Mouse (Mus musculus) adrenal gland, adult (tissue): ENCODE results near the gene Abhd17c.
"Not testable (repeated sequence)": the region's sequence is repeated elsewhere in the genome, so short reads cannot be mapped to it uniquely, and the experiment has no call there.

Source experiments
- DNase-seq, 2 experiments: peaks; one replicate each; pipeline ENCODE4 v3.0.0; 2022 to 2023; ENCODE audit warnings: low spot score in 1 of 2; ENCODE audit not compliant: inconsistent age in 2 of 2

The Abhd17c gene

DNA sequence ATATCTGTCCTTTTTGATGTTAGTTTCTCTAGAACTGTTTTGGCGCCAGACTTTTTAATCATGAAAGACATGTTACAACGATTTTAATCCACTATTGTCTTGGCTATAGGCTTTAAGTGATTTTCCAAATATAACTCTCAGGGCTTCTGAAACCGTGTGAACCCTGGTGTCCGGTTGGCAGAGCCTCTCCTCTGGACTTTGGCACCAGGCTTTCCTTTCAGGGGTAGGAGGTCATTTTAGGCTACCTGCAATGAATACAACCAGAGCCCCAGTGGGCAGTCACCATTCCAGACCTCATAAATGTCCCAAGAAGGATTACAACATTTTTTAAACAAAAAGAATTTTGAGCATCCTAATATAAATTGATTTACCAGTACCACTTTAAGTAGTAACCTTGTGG, 1.1 kb upstream of the Abhd17c start:
- no peak for DNase-seq

DNA sequence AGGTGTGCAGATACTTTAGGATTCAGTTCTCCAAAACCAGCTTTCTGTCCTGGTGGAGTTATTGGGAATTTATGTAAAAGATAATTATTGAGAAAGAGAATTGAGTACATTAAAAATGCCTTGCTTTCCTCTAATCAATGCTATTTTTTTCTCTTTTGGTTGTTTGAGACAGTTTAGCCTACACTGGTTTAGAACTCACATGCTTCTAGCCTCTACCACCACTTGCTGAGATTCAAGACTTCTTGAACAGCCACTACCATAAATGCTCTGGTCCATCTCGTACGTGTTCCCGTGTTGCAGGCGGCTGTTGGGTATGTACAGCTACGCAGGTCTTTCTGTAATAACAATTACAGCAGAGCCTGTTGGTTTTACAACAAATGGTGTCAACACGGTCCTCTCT, 681 bp upstream of the Abhd17c start:
- DNase-seq = no peak

DNA sequence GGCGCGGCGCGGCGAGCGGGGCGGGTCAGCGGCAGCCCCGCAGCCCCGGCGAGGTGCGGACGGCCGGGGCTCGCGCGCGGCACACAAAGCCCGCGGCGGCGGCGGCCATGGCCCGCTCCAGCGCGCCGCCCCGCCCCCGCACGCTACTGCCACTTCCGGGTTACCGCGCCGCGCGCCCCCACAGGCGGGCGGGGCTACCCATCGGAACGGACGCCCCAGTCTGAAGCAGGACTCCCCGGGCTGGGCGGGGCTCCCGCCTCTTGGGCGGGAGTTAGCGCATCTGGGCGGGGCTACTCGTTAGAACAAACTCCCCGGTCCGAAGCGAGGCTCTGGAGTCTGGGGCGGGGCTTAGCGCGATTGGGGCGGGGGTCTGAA, 254 bp upstream of the Abhd17c start:
- peak; percentile 96 to 98 for DNase-seq

DNA sequence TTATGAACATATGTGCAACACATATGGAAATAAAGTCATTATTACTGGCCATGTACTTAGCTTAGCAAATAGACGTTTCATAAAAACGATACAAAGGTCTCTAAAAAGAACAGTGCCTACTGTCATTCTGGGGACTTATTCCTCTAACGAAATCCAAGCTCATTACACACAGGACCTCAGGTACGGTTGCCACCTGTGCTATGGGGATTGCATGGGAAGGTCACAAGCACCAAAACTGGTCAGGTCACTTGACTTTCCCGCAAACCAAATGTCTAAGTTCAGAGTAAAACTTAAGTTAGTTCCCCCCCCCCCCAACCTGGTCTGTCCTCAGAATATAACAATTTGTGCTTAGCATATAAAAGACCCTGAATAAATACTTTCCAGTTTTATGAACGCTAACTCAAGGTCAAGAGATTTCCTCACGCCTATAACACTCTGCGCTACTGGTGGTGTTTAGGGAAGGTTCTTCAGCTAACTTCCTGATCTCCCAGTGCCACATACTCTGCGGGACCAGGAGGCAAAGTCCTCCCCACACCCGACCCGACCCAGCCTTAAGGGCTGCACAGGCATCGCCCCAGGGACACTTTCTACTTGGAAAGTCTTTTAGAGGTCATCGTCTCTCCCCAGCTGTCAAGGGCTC, 1.2 kb downstream of the Abhd17c start:
- DNase-seq = no peak

DNA sequence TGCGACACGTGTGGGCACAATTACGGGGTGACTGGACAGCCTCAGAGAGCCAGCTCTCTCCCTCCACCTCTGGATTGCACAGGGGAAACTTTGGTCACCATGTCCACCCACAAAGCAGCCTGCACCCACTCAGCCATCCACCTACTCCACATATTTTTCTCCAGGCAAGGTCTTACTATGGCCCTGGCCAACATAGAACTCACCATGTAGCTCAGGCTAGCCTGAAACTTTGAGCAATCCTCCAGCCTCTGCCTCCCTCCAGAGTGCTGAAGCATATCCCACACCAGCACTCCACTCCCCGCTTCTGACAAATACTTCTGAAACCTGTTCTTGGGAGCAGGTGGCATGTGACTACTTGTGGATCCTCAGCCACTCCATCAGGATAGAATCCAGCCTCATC, 1.9 kb downstream of the Abhd17c start:
- DNase-seq = no peak

DNA sequence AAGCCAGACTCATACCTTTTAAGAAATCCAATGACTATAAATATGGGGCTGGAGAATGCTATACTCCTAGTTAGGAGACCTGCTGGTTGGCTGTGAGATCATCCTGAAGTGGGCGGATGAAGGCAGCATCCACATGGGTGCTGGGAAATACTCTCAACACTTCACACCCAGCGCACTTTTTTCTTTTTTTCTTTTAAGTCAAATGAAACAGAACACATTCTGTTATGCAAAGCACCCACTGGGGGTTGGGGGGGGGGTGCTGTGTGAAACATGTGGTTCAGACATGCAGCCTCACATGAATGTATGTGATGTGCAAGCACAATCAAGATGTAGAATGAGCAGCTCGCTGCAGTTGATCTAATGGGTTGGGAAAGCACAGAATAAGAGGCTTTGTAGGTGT, 2.8 kb downstream of the Abhd17c start:
- no peak for DNase-seq

DNA sequence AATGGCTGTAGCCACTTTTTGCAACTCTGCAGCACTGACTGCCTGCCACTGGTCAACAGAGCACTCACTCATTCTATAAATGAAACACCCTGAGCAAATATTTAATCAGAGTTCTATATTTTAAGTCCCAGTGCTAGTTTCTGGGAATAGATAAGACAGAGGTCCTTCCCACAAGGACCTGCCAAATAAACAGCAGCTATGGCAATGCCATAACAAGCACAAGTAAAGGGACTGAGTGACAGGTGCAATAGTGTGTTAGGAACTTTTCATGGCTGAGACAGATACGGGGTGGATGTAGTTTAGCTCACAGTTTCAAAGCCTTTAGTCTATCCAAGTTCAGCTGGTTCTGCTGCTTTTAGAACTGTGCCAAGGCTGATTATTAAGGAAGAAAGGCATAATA, 3.9 kb downstream of the Abhd17c start:
- no peak for DNase-seq

DNA sequence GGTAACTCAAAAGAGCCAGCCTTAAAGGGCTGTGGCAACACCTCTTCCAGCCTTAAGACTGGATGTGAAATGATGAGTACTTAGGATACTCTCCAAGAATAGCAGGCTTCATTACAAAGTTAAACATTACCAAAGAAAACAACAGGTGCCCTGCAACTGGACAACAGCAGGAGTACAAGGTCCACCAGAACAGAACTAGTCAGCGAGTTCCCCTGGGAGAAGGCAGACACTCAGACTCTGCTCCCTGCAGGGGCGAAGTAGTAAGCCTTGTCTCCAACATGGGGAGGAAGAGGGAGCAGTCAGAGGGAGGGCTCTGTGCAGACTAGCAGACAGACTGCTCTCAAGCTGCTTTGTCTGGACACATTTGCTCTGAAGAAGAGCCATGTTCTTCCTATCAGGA, 6.1 kb downstream of the Abhd17c start:
- no peak for DNase-seq

DNA sequence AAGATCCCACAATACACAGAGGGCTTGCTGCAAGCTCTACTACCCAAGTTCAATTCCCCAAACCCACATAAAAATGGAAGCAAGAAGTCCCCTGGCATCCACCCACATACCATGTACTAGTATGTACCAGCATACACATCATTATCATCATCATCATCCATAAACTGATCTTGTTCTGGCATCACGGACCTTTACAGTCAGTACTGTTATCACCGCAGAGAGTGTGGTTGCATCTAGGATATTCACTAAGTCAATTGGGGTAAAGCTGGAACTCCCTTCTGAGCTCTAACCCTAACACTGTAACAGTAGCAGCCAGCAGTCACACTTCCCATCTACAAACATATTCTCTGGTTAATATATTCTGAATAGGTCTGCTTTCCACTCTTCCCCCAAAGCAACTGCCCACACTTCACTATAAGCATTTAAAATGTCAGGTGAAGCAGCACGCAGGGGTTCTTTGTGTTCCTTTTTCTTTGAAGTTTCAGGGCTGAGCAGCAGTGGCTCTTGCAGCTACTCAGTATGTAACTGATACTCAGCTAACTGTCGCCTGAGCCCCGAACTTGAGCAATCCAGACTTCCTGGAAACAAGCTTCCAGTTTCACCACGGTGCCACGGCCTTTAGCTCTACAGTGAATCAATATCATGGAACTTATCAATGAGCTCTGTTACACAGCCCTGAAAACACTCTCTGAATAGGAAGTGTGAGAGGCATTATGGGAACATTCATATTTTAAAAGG, 8.8 kb downstream of the Abhd17c start:
- peak in 1 of 2 experiments; percentile 78 for DNase-seq

DNA sequence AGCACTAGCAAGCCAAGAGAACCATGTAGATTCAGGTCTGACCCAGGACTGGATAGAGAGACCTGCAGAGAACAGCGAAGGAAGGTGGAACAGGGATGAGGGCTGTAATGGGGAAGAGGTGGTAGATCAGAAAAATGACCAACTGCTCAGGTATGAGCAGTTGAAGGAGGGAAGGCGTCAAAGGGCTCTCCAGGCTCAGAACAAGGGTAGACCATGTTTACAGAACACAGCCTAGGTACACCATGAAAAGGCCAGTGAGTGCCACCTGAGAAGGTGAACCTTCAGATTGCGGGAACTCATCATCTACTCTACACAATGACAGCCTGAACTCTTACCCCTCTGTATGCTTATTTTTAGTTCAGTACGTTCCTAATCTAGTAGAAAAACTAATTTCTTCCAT, 9.5 kb downstream of the Abhd17c start:
- no peak for DNase-seq

DNA sequence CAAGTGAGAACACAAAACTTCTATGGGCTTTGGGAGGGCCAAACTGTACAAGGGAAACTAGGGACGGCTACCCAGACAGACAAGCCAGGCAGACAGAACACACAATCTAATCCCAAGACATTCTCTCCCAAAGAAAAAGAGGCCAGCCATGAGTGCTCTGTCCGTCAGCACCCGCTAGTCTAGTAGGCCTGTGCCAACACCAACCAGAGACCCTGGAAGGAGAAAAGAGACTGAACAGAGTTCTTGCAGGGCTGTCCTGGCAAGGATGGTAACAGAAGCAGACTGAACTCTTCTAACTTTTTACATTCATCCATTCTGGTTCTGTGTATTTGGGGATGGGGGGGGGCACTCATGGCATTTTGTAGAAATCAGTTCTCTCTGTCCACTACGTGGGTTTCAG, 12.1 kb downstream of the Abhd17c start:
- DNase-seq = no peak

DNA sequence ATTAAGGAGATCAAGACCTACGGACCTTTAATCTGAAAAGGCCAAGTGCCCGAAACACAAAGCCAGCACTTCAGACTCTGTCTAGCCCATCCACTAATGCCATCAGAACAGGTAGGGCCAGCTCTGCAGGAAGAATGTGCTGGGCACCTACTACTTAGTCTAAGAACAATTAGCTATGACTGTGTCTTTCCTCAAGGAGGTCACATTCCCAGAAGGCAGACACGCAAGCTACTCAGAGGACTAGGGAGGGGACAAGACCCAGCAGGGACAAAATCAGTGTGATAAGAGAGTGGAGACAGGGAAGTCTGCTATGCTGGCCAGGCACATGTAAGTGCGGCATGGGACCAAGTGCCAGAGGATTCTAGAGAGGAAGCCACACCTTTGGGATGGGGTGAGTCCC, 13.0 kb downstream of the Abhd17c start:
- DNase-seq = no peak

DNA sequence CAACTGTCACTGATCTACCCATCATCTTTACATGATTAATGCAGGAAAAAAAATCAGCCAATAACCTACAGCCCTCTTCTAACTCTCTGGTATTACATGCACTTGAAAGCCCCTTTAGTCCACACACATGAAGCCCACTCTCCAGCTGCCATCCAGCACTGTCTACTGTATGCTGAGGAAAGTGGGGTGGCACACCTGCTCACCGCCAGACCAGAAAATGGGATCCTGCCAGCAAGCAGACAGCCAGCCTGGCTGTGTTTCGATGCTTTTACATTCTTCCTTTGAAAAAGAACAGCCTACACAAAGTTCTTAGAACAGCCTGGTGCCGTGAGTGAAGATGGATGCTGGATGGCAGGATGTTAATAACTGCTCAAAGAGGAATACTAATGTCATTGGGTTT, 13.9 kb downstream of the Abhd17c start:
- DNase-seq = no peak

DNA sequence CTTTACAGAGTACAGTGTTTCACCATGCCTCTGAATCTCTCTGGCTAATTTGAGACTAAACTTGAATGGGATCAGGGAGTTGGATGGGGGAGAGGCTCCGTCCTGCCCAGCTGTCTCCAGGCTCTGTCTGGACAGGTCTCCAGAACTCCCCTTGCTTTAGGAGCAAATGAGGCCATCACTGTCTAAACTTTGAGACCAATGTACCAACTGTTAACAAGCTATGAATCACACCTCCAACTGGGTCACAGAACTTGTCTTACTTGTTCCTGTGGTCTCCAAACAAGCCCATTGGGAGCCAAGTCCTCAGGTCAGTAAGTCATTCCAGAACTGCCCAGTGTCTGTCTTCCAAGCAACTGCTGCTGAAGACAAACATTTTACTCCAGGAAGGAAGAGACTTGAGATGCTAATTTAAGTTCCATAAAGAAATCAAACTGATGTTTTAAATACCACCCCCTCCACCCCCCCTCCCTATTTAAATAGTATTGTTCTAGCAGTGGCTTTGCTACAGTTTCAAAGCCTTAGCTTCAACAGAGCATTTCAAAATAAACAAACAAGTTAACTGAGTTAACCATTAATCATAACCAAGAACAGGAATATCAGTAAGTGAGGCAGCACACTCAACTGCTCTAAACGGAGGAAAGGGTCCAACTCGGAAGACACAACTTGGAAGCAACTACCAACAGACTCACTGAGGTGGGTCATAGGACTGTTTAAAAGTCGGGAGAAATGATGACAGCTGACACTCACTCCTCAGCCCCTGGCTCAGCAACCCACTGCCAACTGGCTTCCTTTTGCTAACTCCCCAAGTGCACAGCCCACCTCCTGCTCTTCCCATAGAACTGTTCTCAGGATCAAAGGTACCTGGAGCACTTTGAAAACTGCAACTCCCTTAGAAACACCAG, 15.6 kb downstream of the Abhd17c start:
- no peak for DNase-seq

DNA sequence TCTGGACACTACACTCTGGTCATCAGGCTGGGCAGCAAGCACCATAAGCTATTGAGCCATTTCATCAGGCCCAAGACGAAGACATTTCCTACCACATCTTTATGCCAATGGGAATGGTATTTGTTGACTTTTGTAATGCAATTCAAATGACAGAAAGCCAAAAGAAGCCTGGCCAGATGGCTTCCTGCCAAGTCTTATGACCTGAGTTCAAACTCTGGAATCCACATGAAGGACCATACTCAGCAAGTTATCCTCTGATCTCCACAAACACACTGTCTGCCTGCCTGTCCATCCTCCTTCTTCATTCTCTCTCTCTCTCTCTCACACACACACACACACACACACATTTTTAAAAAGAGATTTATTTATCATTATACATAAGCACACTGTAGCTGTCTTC, 19.0 kb downstream of the Abhd17c start:
- DNase-seq = peak; percentile 31 to 82

DNA sequence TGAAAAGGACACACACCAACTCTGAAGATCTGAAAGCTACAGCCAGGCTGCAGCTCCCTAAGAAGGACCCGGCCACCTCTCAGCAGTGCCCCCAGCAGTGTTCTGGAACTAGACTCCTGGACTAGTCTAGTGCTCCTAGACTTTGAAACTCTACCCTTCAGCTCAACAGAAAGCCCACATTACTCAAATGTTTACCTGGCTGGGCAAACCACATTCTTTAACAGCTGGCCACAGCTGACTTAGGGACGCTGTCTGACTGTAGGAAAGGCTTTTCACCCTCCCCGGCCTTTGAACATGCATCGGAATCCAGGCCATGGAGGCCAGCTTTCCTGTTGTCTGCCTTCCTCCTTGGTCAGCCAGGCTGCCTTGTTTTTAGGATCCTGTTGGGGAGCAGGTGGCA, 20.0 kb downstream of the Abhd17c start:
- no peak for DNase-seq

DNA sequence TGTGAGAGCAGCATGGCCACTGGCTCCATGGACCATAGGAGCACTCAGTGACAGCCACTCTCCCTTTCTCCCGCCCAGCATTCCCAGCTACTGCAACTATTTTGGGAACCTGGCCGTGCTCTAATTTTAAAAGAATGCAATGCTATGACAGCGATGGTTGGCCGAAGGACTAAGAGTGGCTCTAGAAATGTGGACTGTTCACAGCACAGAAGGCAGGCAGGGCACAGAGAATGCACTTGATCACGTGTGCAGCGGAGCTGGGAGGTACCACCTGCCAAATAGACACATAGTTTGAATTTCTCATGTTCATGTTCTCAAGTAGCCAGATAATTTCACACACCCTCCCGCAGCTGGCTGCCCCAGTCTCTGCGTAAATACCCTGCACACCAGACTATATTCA, 23.0 kb downstream of the Abhd17c start:
- DNase-seq = peak in 1 of 2 experiments; percentile 22

DNA sequence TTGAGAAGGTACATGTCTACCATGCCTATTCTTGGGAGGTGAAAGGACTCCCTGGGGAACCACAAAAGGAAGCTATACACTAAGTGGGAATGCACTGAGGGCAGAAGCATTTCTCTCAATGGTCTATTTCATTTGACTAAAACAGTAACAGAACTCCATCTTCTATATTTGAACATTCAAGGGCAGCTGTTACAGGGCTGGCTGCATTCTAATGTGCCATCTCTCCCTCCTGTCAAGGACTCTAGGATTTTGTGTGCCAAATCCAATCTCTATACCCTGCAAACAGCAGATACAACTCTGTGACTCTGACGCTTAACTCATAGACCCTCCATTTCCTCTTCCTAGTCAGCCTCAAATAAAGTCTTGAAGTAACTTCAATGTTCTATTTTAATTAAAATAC, 26.0 kb downstream of the Abhd17c start:
- peak; percentile 22 to 68 for DNase-seq

DNA sequence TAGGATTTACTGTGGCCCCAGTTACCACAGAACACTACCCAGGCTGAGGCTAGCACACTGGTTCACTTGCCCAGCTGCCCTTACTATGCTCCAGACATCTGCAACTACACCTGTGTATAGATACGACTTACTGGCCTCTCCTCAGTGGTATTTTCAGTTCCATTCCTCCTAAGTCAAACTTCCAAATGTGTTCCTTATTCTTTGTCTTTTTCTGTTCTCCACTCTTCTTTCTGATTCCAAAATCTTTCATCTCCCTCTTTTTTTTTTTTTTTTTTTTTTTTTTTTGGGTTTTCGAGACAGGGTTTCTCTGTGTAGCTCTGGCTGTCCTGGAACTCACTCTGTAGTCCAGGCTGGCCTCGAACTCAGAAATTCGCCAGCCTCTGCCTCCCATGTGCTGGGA, 28.0 kb downstream of the Abhd17c start:
- not testable (repeated sequence) for DNase-seq

DNA sequence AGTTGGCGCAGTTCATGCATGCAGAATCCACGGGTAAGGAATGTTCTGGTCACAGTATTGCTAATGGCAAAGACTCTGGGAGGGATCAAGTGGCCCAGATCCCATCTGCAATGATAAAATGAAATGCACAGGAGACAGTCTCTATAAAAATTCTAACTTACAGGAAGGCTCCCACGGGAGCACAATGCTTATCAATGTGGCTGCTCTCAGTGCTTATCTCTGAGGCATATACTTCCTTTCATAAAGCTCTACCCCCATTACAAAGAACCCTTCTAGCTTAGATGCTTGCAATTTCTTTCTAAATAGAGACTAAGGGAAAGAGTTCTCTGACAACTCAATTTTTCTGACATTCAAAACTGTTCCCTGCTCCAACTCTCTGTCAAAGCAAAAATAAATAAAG, 29.9 kb downstream of the Abhd17c start:
- peak in 1 of 2 experiments; percentile 15 for DNase-seq

DNA sequence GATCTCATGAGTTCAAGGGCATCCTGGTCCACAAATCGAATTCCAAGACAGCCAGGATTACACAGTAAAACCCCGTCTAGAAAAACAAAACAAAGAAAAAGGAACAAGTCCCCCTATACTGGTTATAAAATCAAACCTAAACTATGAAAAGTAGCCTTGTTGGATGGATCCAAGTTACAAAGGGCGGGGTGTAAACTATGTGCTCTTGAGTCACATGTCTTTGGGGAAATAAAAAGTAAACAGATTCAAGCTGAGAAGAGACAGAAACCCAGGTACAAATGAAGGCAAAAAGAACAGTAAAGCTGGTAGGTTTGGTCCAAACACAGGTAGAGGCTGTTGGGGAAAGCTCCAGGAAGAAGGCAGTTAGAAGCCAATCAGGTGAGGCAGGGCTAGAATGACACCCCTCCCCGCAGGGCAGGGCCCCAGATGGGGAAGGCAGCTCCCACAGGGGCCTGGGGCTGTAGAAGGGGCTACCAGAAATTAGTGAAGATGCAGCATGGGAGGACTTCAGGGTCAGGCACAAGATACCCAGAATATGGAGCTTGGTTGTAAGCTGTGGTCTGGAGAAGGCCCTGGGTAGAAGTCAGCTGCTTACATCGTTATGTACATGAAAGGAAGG, 31.4 kb downstream of the Abhd17c start:
- no peak for DNase-seq
